Mouse (Mus musculus) neural tube, embryonic 12.5 days (tissue): Measurements from ENCODE around the gene Tub. TPM values are rescaled to one million over a fixed set of nuclear protein-coding genes. Genes with fewer than 3 reads are reported as not detected.

ENCODE experiments used
- ATAC-seq: fragments of 200-750 bp; cut with Nextera tagmentation; 2 replicates; pipeline ENCODE4 v1.8.0; 2017; ENCODE audit warnings: low read depth, mild to moderate bottlenecking, moderate TSS enrichment, moderate library complexity; ENCODE audit not compliant: low FRiP score
- H3K27ac ChIP-seq: fragments of 300-500 bp; sonication (generic); 2 replicates; pipeline ENCODE4 v1.5.1; 2016
- H3K27me3 ChIP-seq: fragments of 300-500 bp; sonication (generic); replicated peaks from 2 replicates; pipeline ENCODE4 v1.6.1; 2016; ENCODE audit warnings: mild to moderate bottlenecking
- H3K36me3 ChIP-seq: fragments of 300-500 bp; sonication (generic); 2 replicates; pipeline ENCODE4 v1.6.1; 2016; ENCODE audit warnings: mild to moderate bottlenecking
- H3K4me1 ChIP-seq: fragments of 300-500 bp; sonication (generic); 2 replicates; pipeline ENCODE4 v1.6.1; 2016
- H3K4me2 ChIP-seq: fragments of 300-500 bp; sonication (generic); replicated peaks from 2 replicates; pipeline ENCODE4 v1.6.1; 2016; ENCODE audit warnings: mild to moderate bottlenecking
- H3K4me3 ChIP-seq: fragments of 300-500 bp; sonication (generic); 2 replicates; pipeline ENCODE4 v1.5.1; 2016
- H3K9ac ChIP-seq: fragments of 300-500 bp; sonication (generic); 2 replicates; pipeline ENCODE4 v1.6.1; 2016; ENCODE audit warnings: mild to moderate bottlenecking
- H3K9me3 ChIP-seq: fragments of 300-500 bp; sonication (generic); 2 replicates; pipeline ENCODE4 v1.6.1; 2016; ENCODE audit warnings: mild to moderate bottlenecking
- WGBS: fragments of 180-500 bp; shearing (Covaris S2); methylation state at CpG from one replicate; pipeline ENCODE4 v1.1.7; 2016; 5-methylcytosine and 5-hydroxymethylcytosine counted together
- polyA plus RNA-seq: library from polyadenylated mRNA; unstranded; fragments of >200 nt; fragmentation: Nextera tagmentation; extraction: Ambion mirVana; gene quantifications from 2 replicates; pipeline ENCODE4 v1.2.1, GENCODE M21; 2016

The Tub gene
- polyA plus RNA-seq, 1 experiment from 2014 or later: 36.0 TPM

DNA sequence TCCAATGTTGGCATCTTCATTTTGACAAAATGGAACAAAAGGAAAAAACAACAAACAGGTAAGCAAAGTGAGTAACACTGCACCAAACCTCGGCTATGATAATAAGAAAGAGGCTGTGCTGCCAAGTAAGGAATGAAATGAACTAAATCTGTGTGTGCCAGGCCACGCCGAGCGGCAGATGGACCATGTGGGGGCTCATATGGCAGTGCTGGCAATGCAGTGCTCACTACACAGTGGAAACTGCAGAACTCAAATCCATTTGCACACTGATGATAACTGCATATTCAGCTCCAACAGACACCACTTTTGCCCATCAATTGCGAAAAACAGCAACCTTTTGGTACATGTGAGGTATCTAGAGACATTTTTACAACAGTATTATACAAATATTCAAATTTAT, 89.3 kb downstream of the Tub start:
- H3K27ac ChIP-seq: no peak overlapping the region
- H3K4me2 ChIP-seq: no peak overlapping the region
- WGBS: 91% methylated on average over 5 of the region's 5 CpGs
- H3K4me3 ChIP-seq: no peak overlapping the region
- H3K4me1 ChIP-seq: no peaks in the 10 kb centered on the region
- no peaks in the 10 kb centered on the region for H3K9me3 ChIP-seq
- H3K36me3 ChIP-seq: peaks cover 7% of the 10 kb centered on the region
- no peak for ATAC-seq
- H3K27me3 ChIP-seq: no peaks in the 10 kb centered on the region
- no peak overlapping the region for H3K9ac ChIP-seq

DNA sequence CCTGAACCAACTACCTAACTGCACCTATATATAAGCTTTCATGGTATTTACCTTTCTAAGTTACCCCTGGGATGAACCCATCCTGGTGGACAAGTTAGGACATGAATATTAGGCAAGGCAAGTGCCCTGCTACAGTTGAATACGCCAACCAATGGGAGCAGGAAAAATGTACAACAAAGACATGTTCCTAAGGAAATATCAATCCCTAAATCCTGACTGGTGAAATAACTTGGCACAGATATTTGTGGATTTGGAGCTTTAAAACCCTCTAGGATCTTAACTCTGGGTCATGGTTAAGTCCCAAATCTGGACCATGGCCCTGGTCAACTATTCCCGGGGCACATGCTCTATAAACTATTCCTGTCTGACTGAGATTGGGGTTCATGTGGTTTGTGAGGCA, 95.7 kb downstream of the Tub start:
- Histone ChIP-seq H3K4me1 (no peaks in the 10 kb centered on the region), H3K9me3 (no peaks in the 10 kb centered on the region), H3K4me2 (no peak overlapping the region), H3K27ac (no peak overlapping the region), H3K4me3 (no peak overlapping the region), H3K36me3 (peaks cover 4% of the 10 kb centered on the region; the same call in 1 of the 2 replicates), H3K9ac (no peak overlapping the region), H3K27me3 (no peaks in the 10 kb centered on the region)
- 92% methylated on average over 2 of the region's 2 CpGs for WGBS
- ATAC-seq: no peak

DNA sequence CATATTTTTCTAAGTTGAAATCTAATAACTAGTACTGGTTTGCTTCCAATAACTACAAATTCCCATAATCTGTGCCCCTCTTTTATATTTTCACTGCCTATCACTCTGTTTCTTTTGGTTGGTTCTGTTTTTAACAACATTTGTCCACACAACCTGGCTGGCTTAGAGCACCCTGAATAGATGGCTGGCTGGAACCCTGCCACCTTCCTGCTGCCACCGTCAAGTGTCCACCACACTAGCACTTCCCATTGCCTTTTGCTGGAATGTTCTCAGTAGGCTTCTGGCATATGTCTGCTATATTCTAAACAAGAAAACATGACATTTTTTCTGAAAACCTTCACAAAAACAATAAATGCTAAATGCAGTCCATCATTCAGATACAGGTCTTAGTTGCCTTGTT, 100.7 kb downstream of the Tub start:
- no peak overlapping the region for H3K4me2 ChIP-seq
- no peaks in the 10 kb centered on the region for H3K27me3 ChIP-seq
- no peak for ATAC-seq
- H3K9ac ChIP-seq: no peak overlapping the region
- WGBS: 98% methylated on average over 1 of the region's 1 CpGs
- no peak overlapping the region for H3K4me3 ChIP-seq
- peaks cover 10% of the 10 kb centered on the region; the same call in 1 of the 2 replicates for H3K36me3 ChIP-seq
- no peak overlapping the region for H3K27ac ChIP-seq
- no peaks in the 10 kb centered on the region for H3K4me1 ChIP-seq
- H3K9me3 ChIP-seq: no peaks in the 10 kb centered on the region

DNA sequence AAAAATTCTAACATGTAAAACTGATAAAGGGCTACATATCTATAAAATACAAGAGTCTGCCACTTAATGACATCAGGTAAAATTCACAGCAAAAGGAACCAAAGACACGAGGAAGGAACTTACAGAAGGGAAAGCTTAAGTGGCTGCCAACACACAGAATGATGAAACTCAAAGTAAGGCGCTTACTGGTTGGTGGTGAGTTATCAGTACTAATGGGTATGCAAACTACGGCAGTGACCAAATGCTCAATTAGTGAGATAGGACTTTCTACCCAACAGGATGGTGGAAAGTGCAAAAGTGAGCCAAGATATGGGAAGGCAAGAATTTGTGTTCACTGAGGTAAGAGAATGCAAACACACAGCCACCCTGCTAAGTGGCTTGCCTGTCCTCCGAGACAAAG, 109.4 kb downstream of the Tub start:
- 92% methylated on average over 4 of the region's 4 CpGs for WGBS
- ATAC-seq: no peak

DNA sequence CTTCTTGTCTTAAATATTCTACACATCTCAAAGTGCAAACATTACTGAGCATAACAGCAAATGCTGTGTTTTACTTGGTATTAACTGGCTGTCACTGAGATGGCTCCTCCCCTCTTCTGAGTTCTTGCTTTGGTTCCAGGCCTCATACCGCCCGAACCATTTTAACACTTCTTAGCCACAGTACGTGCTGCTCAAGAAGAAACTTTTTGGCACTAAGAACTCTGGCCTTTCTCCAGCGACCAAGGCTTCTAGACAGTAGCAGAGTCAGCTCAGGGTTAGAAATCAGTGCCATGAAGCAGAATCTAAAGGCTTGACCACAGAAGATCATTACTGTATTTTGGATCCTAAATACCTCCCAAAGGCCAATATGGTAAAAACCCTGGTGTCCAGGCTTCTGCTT, 119.5 kb downstream of the Tub start:
- no peak overlapping the region for H3K9ac ChIP-seq
- no peak overlapping the region for H3K4me2 ChIP-seq
- no peaks in the 10 kb centered on the region for H3K27me3 ChIP-seq
- no peaks in the 10 kb centered on the region for H3K4me1 ChIP-seq
- no peaks in the 10 kb centered on the region for H3K9me3 ChIP-seq
- no peak overlapping the region for H3K4me3 ChIP-seq
- H3K27ac ChIP-seq: no peak overlapping the region
- ATAC-seq: no peak
- WGBS: 94% methylated on average over 4 of the region's 4 CpGs
- H3K36me3 ChIP-seq: no peaks in the 10 kb centered on the region

More for the DNA sequence above, 109.4 kb downstream of the Tub start:
- Histone ChIP-seq H3K4me1 (no peaks in the 10 kb centered on the region), H3K4me2 (no peak overlapping the region), H3K9me3 (no peaks in the 10 kb centered on the region), H3K4me3 (no peak overlapping the region), H3K27me3 (no peaks in the 10 kb centered on the region), H3K27ac (no peak overlapping the region), H3K36me3 (peaks cover 4% of the 10 kb centered on the region; the same call in 1 of the 2 replicates), H3K9ac (no peak overlapping the region)

DNA sequence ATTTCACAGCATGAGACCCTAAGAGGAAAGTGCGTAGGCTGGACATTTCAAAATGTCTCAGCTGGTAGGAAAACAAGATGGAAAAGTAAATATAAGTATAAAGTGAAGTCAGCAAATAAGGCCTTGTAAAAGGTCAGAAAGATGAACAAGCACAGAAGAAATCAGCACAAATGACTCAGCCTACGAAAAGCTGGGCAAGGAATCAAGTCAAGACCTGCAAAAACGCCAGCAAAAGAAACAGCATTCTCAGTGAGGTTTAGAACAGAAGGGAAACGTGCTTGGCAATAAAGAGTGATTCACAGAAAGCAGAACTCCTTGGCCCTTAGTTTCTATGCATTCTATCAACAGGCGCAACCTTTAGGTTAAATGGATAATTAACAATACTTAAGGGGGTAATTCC, 122.2 kb downstream of the Tub start:
- Histone ChIP-seq H3K9me3 (no peaks in the 10 kb centered on the region), H3K4me2 (no peak overlapping the region), H3K9ac (no peak overlapping the region), H3K4me3 (no peak overlapping the region), H3K4me1 (no peaks in the 10 kb centered on the region), H3K27ac (no peak overlapping the region), H3K36me3 (no peaks in the 10 kb centered on the region), H3K27me3 (no peaks in the 10 kb centered on the region)
- no peak for ATAC-seq
- WGBS: 77% methylated on average over 5 of the region's 5 CpGs

DNA sequence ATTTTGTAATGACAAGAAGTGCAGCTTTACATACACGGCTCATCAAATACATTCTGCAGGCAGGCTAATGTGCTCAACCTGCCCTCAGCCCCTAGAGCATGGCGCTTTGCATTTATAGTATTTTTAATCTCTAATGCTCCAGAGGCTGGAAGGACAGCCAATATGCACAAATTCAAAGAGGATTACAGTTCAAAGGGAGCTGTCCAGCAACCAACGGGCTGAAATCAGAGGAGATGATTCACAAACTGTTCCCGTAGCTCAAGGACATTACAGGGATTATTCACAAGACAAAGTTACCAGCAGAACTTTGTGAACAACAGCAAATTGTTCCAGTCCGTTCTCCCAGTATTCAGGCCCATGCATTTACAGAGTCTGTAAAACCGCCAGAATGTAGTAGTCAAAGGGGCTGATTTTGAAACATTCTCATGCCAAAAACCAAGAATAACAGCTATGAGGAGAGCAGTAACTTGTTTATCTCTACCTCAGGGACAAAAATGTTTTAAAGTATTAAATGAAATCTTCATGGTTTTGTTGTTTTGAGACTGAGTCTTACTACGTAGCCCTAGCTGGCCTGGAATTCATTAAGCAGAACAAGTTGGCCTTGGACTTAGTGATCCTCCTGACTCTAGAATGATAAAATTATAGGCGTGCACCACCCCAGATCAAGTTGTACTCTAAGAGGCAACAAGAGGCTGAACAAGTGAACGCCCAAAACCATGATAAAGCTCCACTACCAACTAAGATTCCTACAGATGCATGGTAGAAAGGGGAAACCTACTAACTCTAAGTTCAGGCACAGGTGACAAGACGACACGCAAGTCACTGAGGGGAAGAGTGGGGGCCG, 132.4 kb downstream of the Tub start:
- no peaks in the 10 kb centered on the region for H3K9me3 ChIP-seq
- peak overlapping the region; percentile 80 for H3K4me3 ChIP-seq
- 21% methylated on average over 12 of the region's 12 CpGs for WGBS
- H3K4me2 ChIP-seq: peak overlapping the region; percentile 71
- H3K36me3 ChIP-seq: no peaks in the 10 kb centered on the region
- H3K9ac ChIP-seq: peak overlapping the region; percentile 82
- no peak overlapping the region for H3K27ac ChIP-seq
- ATAC-seq: no peak; the same call in 1 of the 2 replicates
- H3K27me3 ChIP-seq: 0 out of 2 replicates have a peak, but pooled peaks cover 4% of the 10 kb centered on the region
- H3K4me1 ChIP-seq: peaks cover 6% of the 10 kb centered on the region

DNA sequence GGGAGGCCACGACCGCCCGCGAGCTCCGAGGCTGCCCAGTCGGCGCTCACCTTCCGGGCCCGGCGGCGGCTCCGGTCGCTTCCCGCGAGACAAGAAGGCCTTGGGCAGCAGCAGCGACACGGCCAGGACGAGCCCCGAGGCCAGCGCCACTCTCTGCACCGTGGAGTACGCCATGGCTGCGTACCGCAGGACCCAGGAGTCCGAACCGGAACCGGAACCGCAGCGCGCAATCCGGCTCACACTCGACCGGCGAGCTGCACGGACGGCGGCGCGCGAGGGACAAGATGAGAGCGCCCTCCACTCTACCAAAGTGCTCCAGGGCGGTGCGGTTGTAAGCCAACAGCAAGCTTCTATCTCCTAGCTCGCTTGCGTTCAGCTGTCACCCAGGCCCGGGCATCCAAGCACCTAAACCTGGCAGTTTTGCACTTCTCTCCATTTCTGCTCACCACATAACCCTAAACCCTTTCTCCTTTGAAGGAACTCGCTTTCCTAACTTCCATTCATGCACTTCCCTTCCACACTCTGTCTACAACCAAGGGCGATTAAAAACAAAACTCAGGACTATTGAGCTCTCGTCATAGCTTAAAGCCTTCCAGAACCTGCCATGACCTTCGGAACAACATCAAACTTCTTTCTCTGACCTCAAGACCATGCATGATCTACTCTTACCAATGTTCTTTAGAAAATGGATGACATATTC, 133.1 kb downstream of the Tub start, which contains the start of gene Ric3:
TSS of gene Ric3 (minus strand) at position 219 of the 700 bp plus-strand sequence.
- peaks cover 6% of the 10 kb centered on the region for H3K4me1 ChIP-seq
- H3K9ac ChIP-seq: peak within 1 kb of the TSS; percentile 82
- 0 out of 2 replicates have a peak, but pooled peaks cover 4% of the 10 kb centered on the region for H3K27me3 ChIP-seq
- peak; percentile 93 for ATAC-seq
- H3K4me3 ChIP-seq: peak within 1 kb of the TSS; percentile 80
- WGBS: 5% methylated on average over 50 of the region's 50 CpGs
- H3K4me2 ChIP-seq: peak within 1 kb of the TSS; percentile 71
- no peaks in the 10 kb centered on the region for H3K9me3 ChIP-seq
- H3K27ac ChIP-seq: no peak within 1 kb of the TSS
- no peaks in the 10 kb centered on the region for H3K36me3 ChIP-seq

DNA sequence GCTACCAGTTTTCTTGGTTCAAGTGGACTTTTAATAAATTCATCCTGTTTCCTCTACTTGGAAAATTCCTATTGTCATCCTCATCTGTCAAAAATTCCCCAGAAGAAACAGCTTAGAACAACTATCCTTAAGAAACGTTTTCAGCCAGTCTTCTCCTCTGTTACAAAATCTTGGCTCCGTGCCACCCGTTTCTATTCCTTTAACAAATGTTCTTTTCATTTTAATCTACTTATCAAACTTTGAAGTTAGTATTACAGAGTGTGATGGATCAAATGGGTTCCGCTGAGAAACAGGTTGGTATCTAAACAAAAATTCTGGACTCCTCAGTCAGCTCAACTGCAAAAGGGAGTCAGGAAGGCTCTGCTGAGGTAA, 133.7 kb downstream of the Tub start:
- no peak overlapping the region for H3K9ac ChIP-seq
- no peak for ATAC-seq
- 0 out of 2 replicates have a peak, but pooled peaks cover 4% of the 10 kb centered on the region for H3K27me3 ChIP-seq
- H3K4me3 ChIP-seq: no peak overlapping the region; the same call in 1 of the 2 replicates
- peaks cover 6% of the 10 kb centered on the region for H3K4me1 ChIP-seq
- H3K4me2 ChIP-seq: peak overlapping the region; percentile 71
- no peaks in the 10 kb centered on the region for H3K9me3 ChIP-seq
- no peaks in the 10 kb centered on the region for H3K36me3 ChIP-seq
- no peak overlapping the region for H3K27ac ChIP-seq
- WGBS: 84% methylated on average over 4 of the region's 4 CpGs

Other genes with a start within 250 kb of the Tub start
- gene Olfr512, start 237.0 kb upstream of the Tub start, polyA plus RNA-seq: not detected in 2 replicates
- not detected in 2 replicates for gene Olfr513, start 199.4 kb upstream of the Tub start, polyA plus RNA-seq
- gene Olfr514, start 124.3 kb upstream of the Tub start, polyA plus RNA-seq: not detected in 2 replicates
- not detected in 2 replicates for gene Olfr516, start 99.8 kb upstream of the Tub start, polyA plus RNA-seq
- not detected in 2 replicates for gene Olfr517, start 78.0 kb upstream of the Tub start, polyA plus RNA-seq
- not detected in 2 replicates for gene Olfr518, start 65.3 kb upstream of the Tub start, polyA plus RNA-seq
- gene Olfr519, start 55.9 kb upstream of the Tub start, polyA plus RNA-seq: not detected in 2 replicates
- gene Nlrp10, start 20.2 kb upstream of the Tub start, polyA plus RNA-seq: not detected in 2 replicates
- gene Eif3f, start 15.9 kb upstream of the Tub start, polyA plus RNA-seq: 85.9 and 87.7 TPM in 2 replicates
- 21.2 and 24.1 TPM in 2 replicates for gene Ric3, start 133.0 kb downstream of the Tub start, polyA plus RNA-seq
- gene Lmo1, start 224.9 kb downstream of the Tub start, polyA plus RNA-seq: 24.3 and 27.0 TPM in 2 replicates